Mouse (Mus musculus): Measurements from ENCODE around the gene Btnl6.
"Not testable (repeated sequence)": the region's sequence is repeated elsewhere in the genome, so short reads cannot be mapped to it uniquely, and the experiment has no call there.

The Btnl6 gene

GRCm38 (mm10) chr17:34517252-34517651, at the start of gene Btnl6:
TSS of gene Btnl6 (minus strand) at chr17:34517352.
- in situ Hi-C loops (cut with MboI; ENCODE audit: low pct_unique_long_range_greater_than_20kb in 1 of 2, low sequenced_read_pairs in 2 of 2, unreplicated experiment in 1 of 2): no loop called here

- in situ Hi-C loops (cut with MboI; ENCODE audit: low pct_unique_long_range_greater_than_20kb in 1 of 2, low sequenced_read_pairs in 2 of 2, unreplicated experiment in 1 of 2): no loop called here
Observed at GRCm38 (mm10) chr17:34564796-34565195, 47.6 kb upstream of the Btnl6 start.

- in situ Hi-C loops (cut with MboI; ENCODE audit: low pct_unique_long_range_greater_than_20kb in 1 of 2, low sequenced_read_pairs in 2 of 2, unreplicated experiment in 1 of 2): no loop called here
Observed at GRCm38 (mm10) chr17:34564003-34564421, 46.9 kb upstream of the Btnl6 start, which contains the start of gene Notch4. TSS of gene Notch4 (plus strand) at chr17:34564268.

- in situ Hi-C loops (cut with MboI; ENCODE audit: low pct_unique_long_range_greater_than_20kb in 1 of 2, low sequenced_read_pairs in 2 of 2, unreplicated experiment in 1 of 2): no loop called here
Observed at GRCm38 (mm10) chr17:34563354-34563753, 46.2 kb upstream of the Btnl6 start.

GRCm38 (mm10) chr17:34562595-34562994, 45.4 kb upstream of the Btnl6 start:
- in situ Hi-C loops (cut with MboI; ENCODE audit: low pct_unique_long_range_greater_than_20kb in 1 of 2, low sequenced_read_pairs in 2 of 2, unreplicated experiment in 1 of 2): no loop called here

- in situ Hi-C loops (cut with MboI; ENCODE audit: low pct_unique_long_range_greater_than_20kb in 1 of 2, low sequenced_read_pairs in 2 of 2, unreplicated experiment in 1 of 2): no loop called here
Observed at GRCm38 (mm10) chr17:34561200-34561599, 44.0 kb upstream of the Btnl6 start.

GRCm38 (mm10) chr17:34560438-34560837, 43.3 kb upstream of the Btnl6 start:
- in situ Hi-C loops (cut with MboI; ENCODE audit: low pct_unique_long_range_greater_than_20kb in 1 of 2, low sequenced_read_pairs in 2 of 2, unreplicated experiment in 1 of 2): no loop called here

GRCm38 (mm10) chr17:34559895-34560294, 42.7 kb upstream of the Btnl6 start:
- in situ Hi-C loops (cut with MboI; ENCODE audit: low pct_unique_long_range_greater_than_20kb in 1 of 2, low sequenced_read_pairs in 2 of 2, unreplicated experiment in 1 of 2): loop anchor here in 1 of 2 experiments (10.0 kb wide), 1 partner anchor 115 kb away; no protein-coding TSS in a partner anchor

GRCm38 (mm10) chr17:34559116-34559515, 42.0 kb upstream of the Btnl6 start:
- in situ Hi-C loops (cut with MboI; ENCODE audit: low pct_unique_long_range_greater_than_20kb in 1 of 2, low sequenced_read_pairs in 2 of 2, unreplicated experiment in 1 of 2): loop anchor here in 1 of 2 experiments (10.0 kb wide), 1 partner anchor 114 kb away; no protein-coding TSS in a partner anchor

GRCm38 (mm10) chr17:34557411-34557810, 40.3 kb upstream of the Btnl6 start:
- in situ Hi-C loops (cut with MboI; ENCODE audit: low pct_unique_long_range_greater_than_20kb in 1 of 2, low sequenced_read_pairs in 2 of 2, unreplicated experiment in 1 of 2): loop anchor here in 1 of 2 experiments (10.0 kb wide), 1 partner anchor 113 kb away; no protein-coding TSS in a partner anchor

- in situ Hi-C loops (cut with MboI; ENCODE audit: low pct_unique_long_range_greater_than_20kb in 1 of 2, low sequenced_read_pairs in 2 of 2, unreplicated experiment in 1 of 2): loop anchor here in 1 of 2 experiments (10.0 kb wide), 1 partner anchor 112 kb away; no protein-coding TSS in a partner anchor
Observed at GRCm38 (mm10) chr17:34556406-34556805, 39.3 kb upstream of the Btnl6 start.

GRCm38 (mm10) chr17:34555483-34555882, 38.3 kb upstream of the Btnl6 start:
- in situ Hi-C loops (cut with MboI; ENCODE audit: low pct_unique_long_range_greater_than_20kb in 1 of 2, low sequenced_read_pairs in 2 of 2, unreplicated experiment in 1 of 2): loop anchor here in 1 of 2 experiments (10.0 kb wide), 1 partner anchor 111 kb away; no protein-coding TSS in a partner anchor

- in situ Hi-C loops (cut with MboI; ENCODE audit: low pct_unique_long_range_greater_than_20kb in 1 of 2, low sequenced_read_pairs in 2 of 2, unreplicated experiment in 1 of 2): loop anchor here in 1 of 2 experiments (10.0 kb wide), 1 partner anchor 105 kb away; no protein-coding TSS in a partner anchor
Observed at GRCm38 (mm10) chr17:34549843-34550242, 32.7 kb upstream of the Btnl6 start.

GRCm38 (mm10) chr17:34549156-34549555, 32.0 kb upstream of the Btnl6 start:
- in situ Hi-C loops (cut with MboI; ENCODE audit: low pct_unique_long_range_greater_than_20kb in 1 of 2, low sequenced_read_pairs in 2 of 2, unreplicated experiment in 1 of 2): no loop called here

- in situ Hi-C loops (cut with MboI; ENCODE audit: low pct_unique_long_range_greater_than_20kb in 1 of 2, low sequenced_read_pairs in 2 of 2, unreplicated experiment in 1 of 2): no loop called here
Observed at GRCm38 (mm10) chr17:34547601-34548000, 30.4 kb upstream of the Btnl6 start.

- in situ Hi-C loops (cut with MboI; ENCODE audit: low pct_unique_long_range_greater_than_20kb in 1 of 2, low sequenced_read_pairs in 2 of 2, unreplicated experiment in 1 of 2): no loop called here
Observed at GRCm38 (mm10) chr17:34546797-34547196, 29.6 kb upstream of the Btnl6 start.

- in situ Hi-C loops (cut with MboI; ENCODE audit: low pct_unique_long_range_greater_than_20kb in 1 of 2, low sequenced_read_pairs in 2 of 2, unreplicated experiment in 1 of 2): not testable (repeated sequence)
Observed at GRCm38 (mm10) chr17:34543567-34543966, 26.4 kb upstream of the Btnl6 start.

GRCm38 (mm10) chr17:34532671-34533070, 15.5 kb upstream of the Btnl6 start:
- in situ Hi-C loops (cut with MboI; ENCODE audit: low pct_unique_long_range_greater_than_20kb in 1 of 2, low sequenced_read_pairs in 2 of 2, unreplicated experiment in 1 of 2): no loop called here

- in situ Hi-C loops (cut with MboI; ENCODE audit: low pct_unique_long_range_greater_than_20kb in 1 of 2, low sequenced_read_pairs in 2 of 2, unreplicated experiment in 1 of 2): no loop called here
Observed at GRCm38 (mm10) chr17:34519001-34519400, 1.8 kb upstream of the Btnl6 start.

- in situ Hi-C loops (cut with MboI; ENCODE audit: low pct_unique_long_range_greater_than_20kb in 1 of 2, low sequenced_read_pairs in 2 of 2, unreplicated experiment in 1 of 2): not testable (repeated sequence)
Observed at GRCm38 (mm10) chr17:34518571-34518970, 1.4 kb upstream of the Btnl6 start.
